Mouse (Mus musculus): Measurements from ENCODE around the gene Nop9. TPM values are rescaled to one million over a fixed set of nuclear protein-coding genes. Genes with fewer than 3 reads are reported as not detected.
A peak's percentile ranks its signal among the peaks of the same experiment; 100 is the strongest.

Nop9 gene
- polyA plus RNA-seq, 1 experiment from 2014 or later = 44.4 TPM

- Histone ChIP-seq H3K27me3 (peaks cover 57% of the 10 kb centered on the region), H3K4me2 (no peak overlapping the region)
- no peak for ATAC-seq
Measured at GRCm38 (mm10) chr14:55779656-55780055, 34.2 kb downstream of the Nop9 start.

GRCm38 (mm10) chr14:55780736-55781135, 35.2 kb downstream of the Nop9 start:
- peaks cover 16% of the 10 kb centered on the region for H3K4me1 ChIP-seq
- 81% methylated on average over 11 of the region's 11 CpGs for WGBS
- H3K27me3 ChIP-seq = peaks cover 62% of the 10 kb centered on the region
- no peak overlapping the region for H3K9ac ChIP-seq
- no peak overlapping the region for H3K4me2 ChIP-seq
- no peaks in the 10 kb centered on the region for H3K9me3 ChIP-seq (replicated peaks)
- H3K4me3 ChIP-seq = no peak overlapping the region
- no peaks in the 10 kb centered on the region for H3K36me3 ChIP-seq (ENCODE audit: poor library complexity, severe bottlenecking)
- no peak; the same call in 1 of the 2 replicates for ATAC-seq
- H3K27ac ChIP-seq = no peak overlapping the region

More at GRCm38 (mm10) chr14:55779656-55780055, 34.2 kb downstream of the Nop9 start:
- no peaks in the 10 kb centered on the region for H3K9me3 ChIP-seq (replicated peaks)
- 66% methylated on average over 16 of the region's 16 CpGs for WGBS
- no peak overlapping the region for H3K27ac ChIP-seq
- no peak overlapping the region for H3K4me3 ChIP-seq
- no peaks in the 10 kb centered on the region for H3K36me3 ChIP-seq (ENCODE audit: poor library complexity, severe bottlenecking)
- no peak overlapping the region for H3K9ac ChIP-seq
- peaks cover 16% of the 10 kb centered on the region for H3K4me1 ChIP-seq

DNA sequence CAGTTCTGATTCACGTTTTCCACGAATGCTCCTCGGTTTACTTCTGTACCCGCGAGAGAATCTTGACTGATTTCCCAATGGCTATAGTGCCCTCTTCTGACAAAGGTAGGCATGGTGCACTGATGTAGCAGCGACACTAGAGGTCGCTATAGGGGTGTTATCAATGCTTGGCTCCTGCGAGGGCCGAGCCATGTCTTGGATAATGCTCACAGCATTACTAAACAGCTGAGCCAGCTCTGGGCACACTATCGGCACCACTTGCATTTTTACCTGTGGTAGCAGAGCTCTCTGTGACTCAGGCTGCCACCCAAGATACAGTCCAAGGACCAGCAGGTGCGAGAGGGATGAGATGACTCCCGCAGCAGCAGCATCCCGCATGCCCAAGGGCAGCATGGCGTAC, 35.8 kb downstream of the Nop9 start:
- Histone ChIP-seq H3K27me3 (peaks cover 68% of the 10 kb centered on the region), H3K9ac (no peak overlapping the region)
- peak; percentile 81 for ATAC-seq

GRCm38 (mm10) chr14:55782361-55782960, 37.0 kb downstream of the Nop9 start:
- WGBS = 56% methylated on average over 9 of the region's 9 CpGs
- peaks cover 80% of the 10 kb centered on the region for H3K27me3 ChIP-seq
- H3K4me2 ChIP-seq = no peak overlapping the region
- no peak overlapping the region for H3K4me3 ChIP-seq
- ATAC-seq = no peak
- H3K9ac ChIP-seq = no peak overlapping the region
- peaks cover 16% of the 10 kb centered on the region for H3K4me1 ChIP-seq
- H3K9me3 ChIP-seq (replicated peaks) = no peaks in the 10 kb centered on the region
- no peaks in the 10 kb centered on the region for H3K36me3 ChIP-seq (ENCODE audit: poor library complexity, severe bottlenecking)
- H3K27ac ChIP-seq = no peak overlapping the region

More for the DNA sequence above, 35.8 kb downstream of the Nop9 start:
- Histone ChIP-seq H3K4me2 (peak overlapping the region; percentile 43), H3K4me3 (no peak overlapping the region), H3K36me3 (ENCODE audit: poor library complexity, severe bottlenecking) (no peaks in the 10 kb centered on the region), H3K27ac (no peak overlapping the region), H3K4me1 (peaks cover 16% of the 10 kb centered on the region), H3K9me3 (replicated peaks) (no peaks in the 10 kb centered on the region)
- WGBS = 12% methylated on average over 14 of the region's 14 CpGs

- H3K9ac ChIP-seq = 0 out of 2 replicates have a peak overlapping the region, but pooled peaks have one; percentile 5
- H3K4me1 ChIP-seq = peaks cover 19% of the 10 kb centered on the region
- H3K27ac ChIP-seq = no peak overlapping the region
- H3K9me3 ChIP-seq (replicated peaks) = no peaks in the 10 kb centered on the region
- H3K4me3 ChIP-seq = peak overlapping the region; percentile 24
- ATAC-seq = no peak
- H3K4me2 ChIP-seq = peak overlapping the region; percentile 38
- no peaks in the 10 kb centered on the region for H3K36me3 ChIP-seq (ENCODE audit: poor library complexity, severe bottlenecking)
- 2% methylated on average over 29 of the region's 31 CpGs for WGBS
- H3K27me3 ChIP-seq = peaks cover 89% of the 10 kb centered on the region
Measured at GRCm38 (mm10) chr14:55783171-55783957, 37.9 kb downstream of the Nop9 start.

DNA sequence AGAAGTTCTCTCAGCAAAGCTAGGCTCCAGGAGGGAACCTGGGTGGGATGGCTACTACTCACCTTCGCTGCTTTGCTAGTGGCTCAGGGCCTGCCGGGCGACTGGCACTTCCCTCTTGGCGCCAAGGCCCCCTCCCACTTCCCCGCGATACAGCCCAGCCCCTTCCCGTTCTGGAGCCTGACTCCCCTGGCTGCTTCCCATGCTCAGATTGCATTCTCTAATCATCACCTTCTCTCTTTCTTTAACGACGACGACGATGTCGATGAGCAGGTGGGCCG, 38.4 kb downstream of the Nop9 start, which contains the start of gene Adcy4:
TSS of gene Adcy4 (minus strand) at position 138 of the 278 bp plus-strand sequence.
- Histone ChIP-seq H3K4me1 (peaks cover 23% of the 10 kb centered on the region), H3K36me3 (ENCODE audit: poor library complexity, severe bottlenecking) (no peaks in the 10 kb centered on the region), H3K27ac (no peak within 1 kb of the TSS), H3K9me3 (replicated peaks) (no peaks in the 10 kb centered on the region), H3K9ac (peak within 1 kb of the TSS; percentile 5; the same call in 1 of the 2 replicates), H3K4me2 (peak within 1 kb of the TSS; percentile 38), H3K27me3 (peaks cover 92% of the 10 kb centered on the region), H3K4me3 (peak within 1 kb of the TSS; percentile 24)
- ATAC-seq = no peak
- WGBS = 5% methylated on average over 13 of the region's 13 CpGs

GRCm38 (mm10) chr14:55785195-55785594, 39.7 kb downstream of the Nop9 start:
- no peak overlapping the region for H3K4me3 ChIP-seq

DNA sequence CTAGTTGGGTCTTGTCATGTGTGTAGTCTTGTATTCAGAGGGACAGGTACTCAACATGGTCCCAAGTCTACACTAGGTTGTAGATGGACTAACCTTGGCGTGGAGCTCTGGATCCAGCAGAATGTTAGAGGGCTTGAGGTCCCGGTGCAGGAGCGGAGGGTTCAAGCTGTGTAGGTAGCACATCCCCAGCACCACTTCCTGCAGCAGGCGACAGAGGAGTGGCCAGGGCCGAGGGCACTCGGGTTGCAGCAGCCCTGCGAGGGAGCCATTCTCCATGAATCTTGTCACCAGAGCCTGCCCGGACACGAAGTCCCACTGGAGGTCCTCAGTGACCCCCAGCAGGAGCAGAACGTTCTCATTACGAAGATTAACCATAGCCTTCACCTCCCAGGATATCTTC, 42.2 kb downstream of the Nop9 start:
- Histone ChIP-seq H3K27me3 (peaks cover 78% of the 10 kb centered on the region), H3K27ac (no peak overlapping the region), H3K9me3 (replicated peaks) (no peaks in the 10 kb centered on the region), H3K4me2 (no peak overlapping the region), H3K36me3 (ENCODE audit: poor library complexity, severe bottlenecking) (no peaks in the 10 kb centered on the region), H3K4me1 (peaks cover 17% of the 10 kb centered on the region), H3K4me3 (no peak overlapping the region), H3K9ac (no peak overlapping the region)
- 39% methylated on average over 11 of the region's 11 CpGs for WGBS
- ATAC-seq = no peak

More at GRCm38 (mm10) chr14:55785195-55785594, 39.7 kb downstream of the Nop9 start:
- no peaks in the 10 kb centered on the region for H3K9me3 ChIP-seq (replicated peaks)
- H3K4me2 ChIP-seq = no peak overlapping the region
- peaks cover 97% of the 10 kb centered on the region for H3K27me3 ChIP-seq
- no peak overlapping the region for H3K27ac ChIP-seq
- no peak for ATAC-seq
- H3K4me1 ChIP-seq = peaks cover 23% of the 10 kb centered on the region
- no peak overlapping the region for H3K9ac ChIP-seq
- WGBS = 21% methylated on average over 6 of the region's 6 CpGs
- H3K36me3 ChIP-seq (ENCODE audit: poor library complexity, severe bottlenecking) = no peaks in the 10 kb centered on the region

- Histone ChIP-seq H3K4me3 (peak within 1 kb of the TSS; percentile 21), H3K9me3 (replicated peaks) (no peaks in the 10 kb centered on the region), H3K36me3 (ENCODE audit: poor library complexity, severe bottlenecking) (no peaks in the 10 kb centered on the region), H3K27me3 (peaks cover 74% of the 10 kb centered on the region), H3K9ac (peak within 1 kb of the TSS; percentile 34; the same call in 1 of the 2 replicates), H3K4me2 (peak within 1 kb of the TSS; percentile 47), H3K27ac (no peak within 1 kb of the TSS), H3K4me1 (peaks cover 13% of the 10 kb centered on the region)
- ATAC-seq = no peak
- 5% methylated on average over 40 of the region's 40 CpGs for WGBS
Measured at GRCm38 (mm10) chr14:55788256-55789050, 43.0 kb downstream of the Nop9 start, which contains the start of gene Ripk3. Gene Ripk3 (minus strand): TSS chr14:55788865.

- H3K27ac ChIP-seq = no peak overlapping the region
- H3K4me3 ChIP-seq = no peak overlapping the region
- WGBS = 71% methylated on average over 2 of the region's 2 CpGs
- H3K9ac ChIP-seq = no peak overlapping the region
- H3K4me2 ChIP-seq = no peak overlapping the region
- no peaks in the 10 kb centered on the region for H3K36me3 ChIP-seq (ENCODE audit: poor library complexity, severe bottlenecking)
- no peak for ATAC-seq
- H3K27me3 ChIP-seq = peaks cover 24% of the 10 kb centered on the region
- no peaks in the 10 kb centered on the region for H3K9me3 ChIP-seq (replicated peaks)
- H3K4me1 ChIP-seq = peaks cover 3% of the 10 kb centered on the region; the same call in 1 of the 2 replicates
Measured at GRCm38 (mm10) chr14:55793461-55793860, 48.0 kb downstream of the Nop9 start.

- H3K4me1 ChIP-seq = no peaks in the 10 kb centered on the region
- no peak overlapping the region for H3K4me2 ChIP-seq
- no peaks in the 10 kb centered on the region for H3K9me3 ChIP-seq (replicated peaks)
- no peaks in the 10 kb centered on the region for H3K36me3 ChIP-seq (ENCODE audit: poor library complexity, severe bottlenecking)
- no peak overlapping the region for H3K9ac ChIP-seq
- ATAC-seq = no peak
- no peak overlapping the region for H3K27ac ChIP-seq
- H3K4me3 ChIP-seq = no peak overlapping the region
- H3K27me3 ChIP-seq = peaks cover 19% of the 10 kb centered on the region
- 63% methylated on average over 2 of the region's 2 CpGs for WGBS
Measured at GRCm38 (mm10) chr14:55793946-55794345, 48.5 kb downstream of the Nop9 start.
